Mouse (Mus musculus): Measurements from ENCODE around the gene Dgke. TPM values are rescaled to one million over a fixed set of nuclear protein-coding genes. Genes with fewer than 3 reads are reported as not detected.
"Not testable (repeated sequence)": the region's sequence is repeated elsewhere in the genome, so short reads cannot be mapped to it uniquely, and the experiment has no call there.

Gene Dgke
- 10 to 100 TPM; 51.0 to 53.0 TPM for total RNA-seq (2021)

GRCm38 (mm10) chr11:89066750-89067149 is at the start of gene Dgke:
Dgke (minus strand) TSS chr11:89066850.
- intact Hi-C loops (cut with DNase I), result no loop called here
- DNase-seq (ENCODE audit: low spot score in 2 of 2), result no peak

GRCm38 (mm10) chr11:89107180-89107807 is 40.6 kb upstream of the Dgke start:
- intact Hi-C loops (cut with DNase I), result loop anchor here (10.0 kb wide), 3 partner anchors 618 to 1058 kb away; no protein-coding TSS in a partner anchor
- peak in 1 of 2 experiments; percentile 22 for DNase-seq (ENCODE audit: low spot score in 2 of 2)

- intact Hi-C loops (cut with DNase I), result loop anchor here (10.0 kb wide), 3 partner anchors 619 to 1059 kb away; no protein-coding TSS in a partner anchor
- no peak for DNase-seq (ENCODE audit: low spot score in 2 of 2)
Measured at GRCm38 (mm10) chr11:89105823-89106222, 39.2 kb upstream of the Dgke start.

- no peak for DNase-seq (ENCODE audit: low spot score in 2 of 2)
- intact Hi-C loops (cut with DNase I), result loop anchor here (10.0 kb wide), 3 partner anchors 620 to 1060 kb away; no protein-coding TSS in a partner anchor
Measured at GRCm38 (mm10) chr11:89105211-89105610, 38.6 kb upstream of the Dgke start.

GRCm38 (mm10) chr11:89103166-89103565 is 36.5 kb upstream of the Dgke start:
- DNase-seq (ENCODE audit: low spot score in 2 of 2), result no peak
- intact Hi-C loops (cut with DNase I), result loop anchor here (10.0 kb wide), 3 partner anchors 622 to 1062 kb away; no protein-coding TSS in a partner anchor

- intact Hi-C loops (cut with DNase I), result loop anchor here (2.0 to 10.0 kb wide), 5 partner anchors 64 to 1064 kb away; partner anchors contain the start of gene Nog
- DNase-seq (ENCODE audit: low spot score in 2 of 2), result peak; percentile 57 to 91
Measured at GRCm38 (mm10) chr11:89100826-89101321, 34.2 kb upstream of the Dgke start.

- peak; percentile 82 to 85 for DNase-seq (ENCODE audit: low spot score in 2 of 2)
- intact Hi-C loops (cut with DNase I), result loop anchor here (2.0 to 10.0 kb wide), 5 partner anchors 64 to 1064 kb away; partner anchors contain the start of gene Nog
Measured at GRCm38 (mm10) chr11:89100403-89100802, 33.8 kb upstream of the Dgke start.

GRCm38 (mm10) chr11:89098930-89099329 is 32.3 kb upstream of the Dgke start:
- intact Hi-C loops (cut with DNase I), result no loop called here
- no peak for DNase-seq (ENCODE audit: low spot score in 2 of 2)

GRCm38 (mm10) chr11:89098083-89098835 is 31.6 kb upstream of the Dgke start:
- no peak for DNase-seq (ENCODE audit: low spot score in 2 of 2)
- intact Hi-C loops (cut with DNase I), result no loop called here

- DNase-seq (ENCODE audit: low spot score in 2 of 2); intact Hi-C loops (cut with DNase I): not testable (repeated sequence)
Measured at GRCm38 (mm10) chr11:89097292-89097691, 30.6 kb upstream of the Dgke start.

- intact Hi-C loops (cut with DNase I), result no loop called here
- DNase-seq (ENCODE audit: low spot score in 2 of 2), result no peak
Measured at GRCm38 (mm10) chr11:89095306-89095705, 28.7 kb upstream of the Dgke start.

- intact Hi-C loops (cut with DNase I), result no loop called here
- DNase-seq (ENCODE audit: low spot score in 2 of 2), result peak in 1 of 2 experiments; percentile 27
Measured at GRCm38 (mm10) chr11:89092714-89093113, 26.1 kb upstream of the Dgke start.

GRCm38 (mm10) chr11:89090359-89090758 is 23.7 kb upstream of the Dgke start:
- DNase-seq (ENCODE audit: low spot score in 2 of 2); intact Hi-C loops (cut with DNase I): not testable (repeated sequence)

- intact Hi-C loops (cut with DNase I), result no loop called here
- no peak for DNase-seq (ENCODE audit: low spot score in 2 of 2)
Measured at GRCm38 (mm10) chr11:89088754-89089153, 22.1 kb upstream of the Dgke start.

- DNase-seq (ENCODE audit: low spot score in 2 of 2), result peak; percentile 17 to 43
- intact Hi-C loops (cut with DNase I), result no loop called here
Measured at GRCm38 (mm10) chr11:89086208-89086809, 19.7 kb upstream of the Dgke start.

- peak; percentile 45 to 66 for DNase-seq (ENCODE audit: low spot score in 2 of 2)
- intact Hi-C loops (cut with DNase I), result no loop called here
Measured at GRCm38 (mm10) chr11:89084601-89085000, 18.0 kb upstream of the Dgke start.

- DNase-seq (ENCODE audit: low spot score in 2 of 2), result peak in 1 of 2 experiments; percentile 35
- intact Hi-C loops (cut with DNase I), result not testable (repeated sequence)
Measured at GRCm38 (mm10) chr11:89082691-89083090, 16.0 kb upstream of the Dgke start.

- DNase-seq (ENCODE audit: low spot score in 2 of 2); intact Hi-C loops (cut with DNase I): not testable (repeated sequence)
Measured at GRCm38 (mm10) chr11:89081906-89082305, 15.3 kb upstream of the Dgke start.

GRCm38 (mm10) chr11:89078996-89079680 is 12.5 kb upstream of the Dgke start:
- intact Hi-C loops (cut with DNase I), result no loop called here
- no peak for DNase-seq (ENCODE audit: low spot score in 2 of 2)

All from left cerebral cortex, postnatal 25 days (tissue).